Mouse (Mus musculus) testis, postnatal 14 days (tissue): ENCODE data around the gene Pecam1.
"Not testable (repeated sequence)": the region's sequence is repeated elsewhere in the genome, so short reads cannot be mapped to it uniquely, and the experiment has no call there.

Source experiments
- DNase-seq: peaks from one replicate; pipeline ENCODE4 v3.0.0; 2021; ENCODE audit warnings: low spot score

Gene Pecam1

DNA sequence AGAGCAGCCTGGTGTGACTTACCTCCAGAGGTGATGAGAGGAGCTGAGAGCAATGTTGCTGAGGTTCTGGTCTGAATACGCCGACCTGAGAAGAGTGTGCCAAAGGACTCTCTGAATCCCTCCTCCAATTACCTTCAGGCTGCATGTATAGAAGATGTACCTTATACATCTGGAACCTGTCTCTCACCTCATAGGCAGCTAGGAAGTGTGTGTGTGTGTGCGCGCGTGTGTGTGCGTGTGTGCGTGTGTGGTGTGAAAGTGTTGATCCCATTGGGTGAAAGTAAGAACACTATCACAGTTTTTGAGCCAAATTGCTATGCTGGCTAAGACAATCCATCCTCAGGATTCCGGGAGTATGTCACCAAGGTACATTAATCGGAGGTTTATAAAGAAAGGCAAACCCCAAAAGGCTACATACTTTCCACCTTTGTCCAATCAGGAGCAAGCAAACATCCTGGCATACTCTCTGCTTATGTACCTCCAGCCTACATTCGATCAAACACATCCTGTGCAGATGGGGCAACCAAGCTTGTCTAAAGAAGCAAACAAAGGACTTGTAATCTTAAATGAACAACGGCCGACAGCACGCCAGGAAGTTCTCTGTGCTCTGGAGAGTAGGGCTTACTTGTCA is at the start of gene Pecam1:
TSS of gene Pecam1 (minus strand) at position 508 of the 631 bp plus-strand sequence.
- no peak for DNase-seq

DNA sequence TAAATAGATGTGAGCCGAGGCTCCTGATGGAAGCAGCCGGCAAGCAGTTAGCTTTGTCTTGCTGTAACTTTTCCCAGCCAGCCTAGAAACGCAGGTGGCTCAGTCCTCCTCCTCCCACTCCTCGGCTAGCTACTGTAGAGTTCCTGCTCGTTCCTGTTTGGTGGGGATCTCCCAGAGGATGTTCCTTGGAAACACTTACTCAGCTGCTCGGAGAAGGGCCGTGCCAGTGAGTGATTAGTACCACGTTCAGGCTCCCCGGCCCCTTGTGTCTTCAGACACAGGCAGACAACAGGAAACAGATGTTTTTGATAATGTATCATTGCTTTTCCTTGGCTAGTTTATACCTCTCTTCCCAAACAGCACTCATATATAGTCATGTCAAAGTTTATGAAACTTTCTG is 45.3 kb upstream of the Pecam1 start:
- DNase-seq = no peak

DNA sequence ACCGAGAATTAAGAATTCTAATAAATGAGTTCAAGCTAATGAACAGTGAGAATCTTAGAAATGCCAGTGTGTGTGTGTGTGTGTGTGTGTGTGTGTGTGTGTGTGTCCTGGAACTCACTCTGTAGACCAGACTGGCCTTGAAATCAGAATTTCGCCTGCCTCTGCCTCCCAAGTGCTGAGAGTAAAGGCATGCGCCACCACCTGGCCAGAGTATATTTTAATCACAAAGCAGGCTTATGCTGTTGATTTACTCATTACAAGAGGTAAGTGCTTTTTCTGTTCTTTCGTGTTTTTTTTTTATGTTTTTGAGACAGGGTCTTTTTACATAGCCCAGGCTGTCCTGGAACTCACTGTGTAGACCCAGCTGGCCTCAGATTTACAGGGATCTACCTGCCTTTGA is 43.4 kb upstream of the Pecam1 start:
- no peak for DNase-seq

DNA sequence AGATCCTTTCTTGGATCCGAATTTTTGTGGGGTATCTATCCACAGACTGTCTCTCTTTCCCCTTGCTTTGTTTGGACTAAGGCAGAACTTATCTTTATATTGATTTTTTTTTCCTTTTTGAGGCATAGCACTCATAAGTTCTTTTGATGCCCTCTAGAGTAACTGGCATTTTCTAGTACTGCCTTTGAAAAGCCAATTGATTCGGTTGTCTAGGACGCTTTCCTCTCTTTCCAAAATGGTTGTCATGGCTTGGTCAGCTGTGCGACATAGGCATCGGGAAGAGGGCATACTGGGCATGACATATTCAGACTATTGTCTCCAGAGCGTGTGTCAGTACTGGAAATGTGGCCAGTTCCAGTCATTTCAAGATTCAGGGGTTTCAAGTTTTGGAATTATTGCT is 39.2 kb upstream of the Pecam1 start:
- no peak for DNase-seq

DNA sequence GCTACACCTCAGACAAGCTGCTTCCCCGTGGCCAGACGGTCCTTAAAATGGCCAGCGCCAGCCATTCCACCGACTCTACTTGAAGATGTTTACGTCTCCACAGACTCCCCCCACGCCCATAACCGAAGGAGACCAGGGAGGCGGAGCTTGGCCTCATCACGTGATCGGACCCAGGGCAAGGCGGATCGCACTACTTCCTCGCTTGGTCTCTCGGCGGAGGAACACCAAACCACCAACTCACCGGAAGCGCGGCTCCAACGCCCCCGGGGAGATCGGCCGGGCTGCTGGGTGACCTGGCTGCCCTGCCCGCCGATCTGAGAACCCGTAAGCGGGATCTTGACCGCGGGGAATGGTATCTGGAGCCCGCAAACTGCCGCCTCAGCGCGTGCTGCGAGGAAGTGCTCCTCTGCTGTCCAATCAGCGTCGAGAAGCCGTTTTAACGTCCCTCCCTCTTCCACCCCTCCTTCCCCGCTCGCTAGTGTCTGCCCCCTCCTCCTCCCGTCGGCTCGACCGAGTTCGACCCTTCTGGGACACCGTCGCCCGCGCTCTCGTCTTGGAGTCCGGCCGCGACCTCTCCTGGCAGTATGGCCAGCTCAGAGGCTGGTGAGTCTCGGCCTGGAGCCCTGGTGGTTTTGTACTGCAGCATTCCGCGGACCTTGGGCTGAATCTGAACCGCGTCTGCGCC is 38.5 kb upstream of the Pecam1 start, which contains the start of the genes Ddx5 and Cep95:
TSS of gene Ddx5 (minus strand) at position 411 of the 685 bp plus-strand sequence.
TSS of gene Cep95 (plus strand) at position 478 of the 685 bp plus-strand sequence.
- peak; percentile 99 for DNase-seq

DNA sequence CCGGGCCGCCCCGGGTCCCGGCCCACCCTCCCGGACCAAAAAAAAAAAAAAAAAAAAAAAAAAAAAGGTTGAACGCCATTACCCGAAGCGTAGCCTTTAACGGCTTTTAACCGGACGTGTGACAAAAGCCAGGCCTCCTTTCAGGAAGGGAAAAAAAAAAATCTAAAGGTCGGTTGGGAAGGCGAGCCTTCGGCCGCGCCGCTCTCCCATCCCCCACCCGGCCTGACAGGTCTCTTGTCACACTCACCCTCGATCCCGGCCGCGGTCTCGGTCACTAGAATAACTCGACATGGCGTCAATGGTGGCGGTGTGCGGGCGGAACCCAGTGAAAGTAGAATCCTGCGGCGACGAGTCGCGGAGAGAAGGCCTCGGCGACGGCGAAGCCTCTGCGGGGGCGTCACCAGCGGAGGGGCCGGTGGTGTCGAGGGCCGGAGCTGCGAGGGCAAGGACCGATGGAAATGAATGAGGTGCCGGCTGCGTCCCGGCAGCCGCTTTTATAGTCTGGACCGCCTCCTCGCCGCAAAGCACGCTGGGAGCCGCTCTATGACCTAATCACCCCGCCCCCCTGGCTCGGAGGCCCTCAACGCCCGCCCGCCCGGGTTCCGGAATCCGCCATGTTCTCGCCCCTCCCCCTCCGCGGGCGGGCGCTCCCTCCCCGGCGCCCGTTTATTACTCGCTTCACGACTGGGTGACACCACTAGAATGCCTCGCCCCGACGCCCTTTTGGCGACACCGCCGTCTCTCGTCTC is 37.8 kb upstream of the Pecam1 start:
- DNase-seq = peak; percentile 99

DNA sequence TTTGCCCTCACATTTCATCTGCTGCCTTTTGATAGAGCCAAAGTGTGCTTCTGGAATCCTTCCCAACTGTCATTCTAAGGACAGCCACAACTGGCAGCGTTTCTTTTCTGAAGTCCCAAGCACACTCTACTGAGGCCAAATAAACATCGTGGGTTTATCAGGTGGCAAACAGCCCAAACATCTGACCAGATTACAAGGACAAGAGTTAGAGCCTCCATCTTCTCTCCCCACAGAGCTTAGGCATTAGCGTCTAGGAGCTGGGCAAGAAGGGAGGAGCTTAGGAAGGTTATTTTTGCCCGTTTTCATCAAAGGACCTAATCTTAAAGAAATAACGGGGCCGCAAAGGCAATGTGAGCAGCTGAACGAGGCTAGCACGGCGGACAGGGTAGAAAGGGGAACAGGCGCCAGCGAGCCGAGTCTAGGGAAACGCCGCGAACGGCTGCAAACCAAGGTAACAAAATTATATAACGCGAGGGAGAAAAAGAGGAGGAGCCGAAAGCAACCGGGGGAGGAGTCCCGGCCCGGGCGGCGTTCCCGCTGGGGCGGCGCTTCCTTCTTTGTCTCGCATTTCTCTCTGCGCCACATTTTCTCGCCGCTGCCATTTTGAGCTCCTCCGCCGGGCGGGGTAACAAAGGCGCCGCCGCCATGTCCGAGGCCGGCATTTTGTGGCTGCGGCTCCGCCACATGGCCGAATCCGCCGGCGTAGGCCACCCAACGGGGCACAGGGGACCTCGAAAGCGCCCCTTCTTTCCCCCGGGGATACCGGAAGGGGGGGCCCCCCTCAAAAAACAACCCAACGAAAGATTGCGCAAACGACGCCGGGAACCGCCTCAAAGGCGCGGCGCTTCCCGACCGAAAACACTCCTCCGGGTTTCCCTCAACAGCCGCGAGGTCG is 37.0 kb upstream of the Pecam1 start:
- DNase-seq = peak; percentile 87

DNA sequence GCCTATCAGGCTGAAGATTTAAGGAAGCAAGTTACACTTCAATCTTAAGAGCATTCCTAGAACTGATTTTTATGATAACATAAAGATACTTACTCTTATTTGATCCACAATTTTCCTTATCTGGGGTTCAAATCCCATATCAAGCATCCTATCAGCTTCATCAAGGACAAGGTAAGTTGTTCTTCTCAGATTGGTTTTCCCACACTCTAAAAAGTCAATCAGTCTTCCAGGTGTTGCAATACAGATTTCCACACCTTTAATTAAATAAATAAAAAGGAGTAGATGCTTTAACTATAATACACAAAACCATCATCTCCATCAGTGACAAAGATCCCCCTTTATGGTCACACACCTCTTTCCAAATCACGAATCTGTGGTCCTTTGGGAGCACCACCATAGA is 34.6 kb upstream of the Pecam1 start:
- DNase-seq = no peak

DNA sequence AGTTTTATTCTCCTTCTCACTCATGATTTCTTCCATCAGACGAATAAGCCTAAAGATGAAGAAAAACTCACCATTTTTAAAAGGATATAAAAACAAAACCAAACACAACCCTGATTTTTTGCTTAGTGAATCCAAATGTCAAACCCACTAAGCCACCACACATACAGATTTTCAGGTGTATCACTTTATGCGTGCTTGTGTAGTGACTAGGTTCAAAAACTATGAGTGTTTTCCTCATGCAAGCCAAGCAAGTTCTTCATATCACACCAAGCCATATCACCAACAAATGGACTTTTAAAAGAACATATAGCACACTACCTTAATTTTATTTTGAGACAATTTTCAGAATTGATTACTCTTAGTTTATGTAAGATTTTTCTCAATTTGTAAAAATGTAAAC is 34.0 kb upstream of the Pecam1 start:
- DNase-seq = no peak

DNA sequence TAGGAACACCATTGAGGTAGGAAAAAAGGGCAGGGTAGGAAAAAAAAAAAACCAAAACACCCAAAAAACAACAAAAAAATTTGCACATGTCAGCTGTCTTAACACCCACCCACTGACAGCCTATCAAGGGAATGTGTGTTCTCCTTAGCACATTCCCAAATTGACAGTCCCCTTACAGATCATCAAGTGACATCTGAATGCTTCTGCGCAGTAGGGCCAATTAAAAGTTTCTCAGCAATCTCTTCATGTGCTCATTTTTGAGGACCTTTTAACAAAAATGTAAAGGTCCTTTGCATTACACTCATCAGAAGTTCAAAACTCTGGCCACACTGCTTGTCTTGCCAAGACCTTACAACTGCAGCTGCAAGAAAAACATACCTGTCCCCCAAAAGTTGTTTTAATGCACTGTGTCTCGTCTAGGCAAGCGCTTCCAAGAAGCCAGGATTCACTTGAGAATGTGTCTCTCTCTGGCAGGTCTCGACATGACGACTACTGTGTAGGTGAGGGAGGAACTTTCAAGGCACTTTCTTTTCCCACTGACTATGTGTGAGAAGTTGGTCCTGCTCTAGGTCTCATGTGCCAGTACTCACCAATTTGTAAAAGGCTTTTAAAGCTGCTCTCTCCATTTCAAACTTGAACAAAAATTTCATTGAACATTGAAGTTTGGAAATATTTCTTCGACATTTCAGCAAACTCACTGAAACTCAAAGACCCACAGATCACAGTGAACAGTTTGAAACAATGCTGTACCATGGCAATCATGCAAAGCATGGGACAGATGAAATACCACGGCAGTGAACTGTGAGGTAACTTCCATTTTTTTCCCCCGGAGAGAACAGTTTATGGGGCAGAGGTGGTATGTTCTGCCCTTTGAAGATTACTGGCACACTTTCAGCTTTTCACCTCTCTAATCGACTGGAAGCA is 32.7 kb upstream of the Pecam1 start:
- DNase-seq = no peak

DNA sequence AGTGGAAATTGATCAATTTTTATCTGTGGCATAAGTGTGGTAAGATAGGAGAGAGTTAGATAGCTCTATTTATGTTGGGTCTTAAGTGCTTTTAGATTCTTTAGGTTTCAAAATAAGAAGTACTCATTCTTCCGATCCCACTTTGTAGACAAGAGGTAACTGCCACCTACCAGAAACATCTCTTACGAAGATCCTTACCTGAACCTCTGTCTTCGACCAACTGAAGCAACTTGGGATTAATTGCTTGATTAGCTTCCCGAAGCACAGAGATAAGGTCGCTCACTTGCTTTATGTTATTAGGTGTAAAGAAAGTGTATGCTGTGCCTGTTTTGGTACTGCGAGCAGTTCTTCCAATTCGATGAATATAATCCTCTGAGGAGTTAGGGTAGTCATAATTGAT is 31.8 kb upstream of the Pecam1 start:
- DNase-seq = not testable (repeated sequence)

DNA sequence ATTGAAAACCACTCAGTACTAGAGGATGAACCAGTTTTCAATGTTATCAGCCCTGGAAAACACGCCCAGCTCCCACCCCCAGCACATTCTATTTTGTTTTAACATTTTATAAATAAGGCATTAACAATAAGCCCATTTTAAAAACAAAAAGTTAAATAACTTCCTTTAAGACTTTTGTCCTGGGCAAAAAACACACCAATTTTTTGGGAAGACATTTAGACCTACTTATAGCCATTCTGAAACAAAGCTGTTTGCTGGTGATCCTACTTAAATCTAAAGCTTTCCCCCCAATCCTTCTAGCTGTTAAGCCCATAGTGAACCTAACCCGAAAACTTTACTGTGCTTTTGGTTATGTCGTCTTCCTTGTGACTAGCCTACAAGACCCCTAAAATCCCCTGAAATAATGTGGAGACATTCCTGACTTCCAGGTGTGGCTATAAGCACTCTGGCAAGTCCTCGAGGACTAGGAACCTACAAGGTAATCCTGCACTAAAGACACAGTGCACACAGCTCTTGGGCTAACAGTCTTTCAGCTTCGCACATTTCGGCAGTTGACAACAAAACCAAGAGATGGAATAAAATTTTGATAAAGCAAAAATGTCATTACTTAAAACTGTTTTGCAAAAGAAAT is 30.3 kb upstream of the Pecam1 start:
- no peak for DNase-seq

DNA sequence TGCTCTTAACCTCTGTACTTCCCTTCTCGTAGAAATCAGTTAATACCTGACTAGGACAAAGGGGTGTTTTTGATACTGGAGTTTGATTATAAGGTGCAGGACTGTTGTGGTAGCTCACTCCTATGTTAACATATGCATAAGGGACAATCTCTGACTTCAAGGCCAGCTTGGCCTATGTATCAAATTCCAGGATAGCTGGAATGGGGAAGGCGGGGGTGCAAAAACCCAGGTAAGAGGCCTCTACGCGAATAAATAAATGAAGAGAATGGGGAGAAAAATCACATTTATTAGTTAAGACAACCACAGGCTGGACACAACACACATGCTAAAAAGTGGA is 29.6 kb upstream of the Pecam1 start:
- DNase-seq = no peak

DNA sequence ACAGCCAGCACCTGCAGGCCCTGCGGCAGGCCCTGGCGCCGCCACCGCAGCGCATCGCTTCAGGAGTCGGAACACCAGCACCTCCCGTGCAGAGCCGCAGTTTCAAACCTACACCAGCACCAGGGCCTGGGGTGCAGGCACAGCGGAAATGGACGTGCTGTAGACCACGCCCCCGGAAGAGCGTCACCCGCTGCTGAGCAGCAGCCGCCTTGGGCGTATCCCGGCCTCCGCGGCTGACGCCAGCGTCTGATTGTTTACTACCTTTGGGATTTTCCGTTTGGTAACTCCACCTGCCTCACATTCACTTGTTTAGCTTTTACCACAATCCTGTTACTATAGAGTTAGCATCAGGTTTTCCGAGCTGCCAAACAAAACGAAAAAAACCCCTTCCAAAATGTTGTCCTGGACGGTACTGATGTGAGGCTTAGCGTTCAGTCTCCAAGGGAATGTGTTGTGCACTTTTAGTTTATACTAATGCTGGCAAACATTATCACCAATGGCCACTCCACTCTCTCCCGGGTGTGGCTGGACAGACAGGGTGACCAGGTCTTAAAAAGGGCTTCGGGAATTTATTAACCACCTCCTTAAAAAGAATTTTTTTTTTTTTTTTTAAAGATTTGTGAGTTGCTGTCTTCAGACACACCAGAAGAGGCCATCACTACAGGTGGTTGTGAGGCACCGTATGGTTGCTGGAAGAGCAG is 29.1 kb upstream of the Pecam1 start, which contains the start of gene Polg2:
TSS of gene Polg2 (minus strand) at position 150 of the 701 bp plus-strand sequence.
- peak; percentile 91 for DNase-seq

DNA sequence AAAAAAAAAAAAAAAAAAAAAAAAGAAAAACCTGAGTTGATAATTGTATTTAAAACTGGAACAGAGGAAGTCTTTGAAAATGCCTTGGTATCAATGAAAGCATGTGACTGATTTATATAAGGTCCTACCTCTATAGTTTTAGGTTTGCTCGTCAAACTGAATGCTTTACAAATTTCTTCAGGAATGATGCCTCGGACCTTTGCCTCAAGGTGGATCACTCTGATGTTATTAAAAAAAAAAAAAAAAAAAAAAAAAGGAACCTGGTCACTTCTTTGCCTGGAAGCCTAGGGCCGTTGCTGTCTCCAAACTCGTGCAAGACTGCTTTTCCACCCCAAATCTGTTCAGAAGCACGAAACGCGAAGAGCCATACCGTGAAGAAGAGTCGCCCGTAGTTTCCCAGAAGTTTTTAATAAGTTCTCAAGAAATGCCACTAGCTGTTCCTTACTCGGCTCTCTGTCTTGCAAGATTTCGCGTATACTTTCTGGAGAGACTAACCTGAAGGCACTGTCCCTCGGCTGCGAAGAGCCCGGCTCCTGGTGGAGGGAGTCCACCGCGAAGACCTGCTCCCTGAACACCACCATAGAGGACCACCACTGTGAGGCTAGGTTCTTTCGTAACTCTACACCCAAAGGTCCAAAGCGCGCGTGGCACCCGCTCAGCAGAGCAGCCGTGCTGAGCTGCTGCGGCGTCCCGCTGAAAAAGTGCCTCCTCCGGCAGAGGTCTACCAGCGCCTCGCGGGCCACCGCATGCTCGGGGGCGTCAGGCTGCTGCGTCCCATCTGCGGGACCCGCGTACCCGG is 28.4 kb upstream of the Pecam1 start:
- DNase-seq = no peak

DNA sequence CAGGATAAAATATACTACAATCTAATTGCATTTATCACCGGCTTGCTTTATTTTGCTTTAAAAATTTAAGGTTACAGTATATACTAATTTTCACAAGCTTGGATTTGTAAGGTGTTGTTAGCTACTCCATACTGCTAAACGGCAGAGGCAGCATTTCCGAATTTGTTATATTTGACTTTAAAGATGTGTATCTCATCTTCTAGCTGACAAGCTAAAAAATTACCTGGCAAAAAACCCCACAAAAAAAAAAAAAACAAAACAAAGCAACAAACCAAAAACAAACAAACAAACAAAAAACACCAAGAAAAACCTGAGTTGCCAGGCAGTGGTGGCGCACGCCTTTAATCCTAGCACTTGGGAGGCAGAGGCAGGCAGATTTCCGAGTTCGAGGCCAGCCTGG is 27.7 kb upstream of the Pecam1 start:
- no peak for DNase-seq

DNA sequence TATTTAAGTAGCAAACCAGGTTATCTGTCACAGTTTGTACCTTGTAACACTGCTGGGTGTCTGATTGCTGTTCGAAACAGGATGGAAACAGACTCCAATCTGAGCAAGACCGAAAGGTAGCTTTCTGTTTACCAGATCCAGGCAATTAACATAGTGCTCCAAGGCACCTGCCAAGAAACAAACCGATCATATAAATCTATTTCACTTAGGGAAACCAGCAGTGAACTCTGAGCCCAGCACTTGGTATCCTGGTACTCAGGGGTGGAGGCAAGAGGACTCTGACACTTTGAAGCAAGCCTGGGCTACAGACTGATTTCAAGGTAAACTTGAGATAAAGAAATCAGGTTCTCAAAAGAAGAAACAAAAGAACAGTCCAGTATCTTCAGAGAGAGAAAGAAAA is 27.0 kb upstream of the Pecam1 start:
- DNase-seq = no peak

DNA sequence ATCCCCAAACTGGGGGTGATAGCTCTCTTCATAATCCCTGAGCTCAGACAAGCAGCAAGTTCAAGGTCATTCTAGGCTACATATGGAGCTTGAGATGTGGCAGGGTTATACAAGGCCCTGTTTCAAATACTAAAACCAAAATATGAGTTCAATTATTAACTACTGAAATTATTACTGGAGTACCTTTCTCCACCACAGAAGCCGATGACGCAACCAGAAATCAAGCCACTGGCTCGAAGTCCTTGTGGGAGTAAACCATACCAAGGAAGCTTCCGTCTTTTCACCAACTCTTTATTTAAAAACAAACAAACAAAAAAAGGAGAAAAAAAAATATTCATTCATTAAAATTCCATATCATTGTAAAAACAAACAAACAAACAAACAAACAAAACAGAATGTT is 26.5 kb upstream of the Pecam1 start:
- no peak for DNase-seq

DNA sequence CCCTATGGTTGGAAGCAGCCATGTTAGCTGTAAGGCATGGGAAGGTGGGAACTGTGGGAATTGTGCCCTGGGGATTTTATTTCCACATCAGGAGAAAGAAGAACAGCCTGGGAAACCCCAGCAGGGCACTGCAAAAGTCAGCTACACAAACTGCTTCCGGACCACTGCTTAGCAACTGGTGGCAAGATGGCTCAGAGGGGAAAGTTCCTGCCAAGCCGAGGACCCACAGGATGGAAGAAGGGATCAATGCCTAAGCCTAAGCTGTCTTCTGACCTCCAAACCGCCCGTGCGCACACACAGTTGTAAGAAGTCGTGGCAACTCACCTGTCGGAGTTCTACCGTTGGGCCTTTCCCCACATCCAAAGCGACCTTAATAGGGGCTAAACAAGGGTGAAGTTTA is 22.6 kb upstream of the Pecam1 start:
- no peak for DNase-seq
